Comparison of ENCODE assay signal across 7 mouse cellular contexts in genomic region chr14:18270529-18271441, GRCm38 (mm10). TPM values are rescaled to one million over a fixed set of nuclear protein-coding genes. Genes with fewer than 3 reads are reported as not detected.
DNase-seq lines count a peak whose midpoint lies in the region; ATAC-seq lines count a peak whose summit lies in the region.

Nkiras1 (plus strand) TSS chr14:18271136.
Rpl15 (minus strand) TSS chr14:18271391.

- H3K9ac ChIP-seq in intestine, embryonic 15.5 days, result peak within 1 kb of the TSS; percentile 95

- H3K27me3 ChIP-seq in intestine, embryonic 15.5 days (replicated peaks), result no peaks in the 10 kb centered on the region
- no peaks in the 10 kb centered on the region for H3K27me3 ChIP-seq in midbrain, embryonic 10.5 days (ENCODE audit: low read depth, poor library complexity, severe bottlenecking)

- peak; percentile 99 for DNase-seq in adrenal gland, adult 2 months
- DNase-seq in embryo, embryonic 11.5 days (ENCODE audit: low read depth, low spot score), result peak; percentile 98
- peak; percentile 94 to 99 for DNase-seq in gastrocnemius, postnatal 36 days
- peak; percentile 99 to 100 for DNase-seq in left cerebral cortex, postnatal 25 days (ENCODE audit: low spot score in 2 of 2)
- peak; percentile 99 for DNase-seq in midbrain, embryonic 10.5 days (ENCODE audit: low spot score)
- DNase-seq in right cerebral cortex, postnatal 4 days, result peak; percentile 96

- H3K4me2 ChIP-seq in intestine, embryonic 15.5 days (replicated peaks), result peak within 1 kb of the TSS; percentile 70

- peak; percentile 99 for ATAC-seq in intestine, embryonic 15.5 days

- peak within 1 kb of the TSS; percentile 83 for H3K4me3 ChIP-seq in intestine, embryonic 15.5 days (replicated peaks)
- H3K4me3 ChIP-seq in midbrain, embryonic 10.5 days, result peak within 1 kb of the TSS; percentile 78

- intact Hi-C loops in gastrocnemius, postnatal 36 days (cut with DNase I), result loop anchor here (2.0 kb wide), 1 partner anchor 32 kb away; the partner anchor contains the start of gene Nr1d2
- intact Hi-C loops in left cerebral cortex, postnatal 25 days (cut with DNase I), result loop anchor here (1.0 to 5.0 kb wide), 4 partner anchors 31 to 622 kb away; partner anchors contain the start of genes Nr1d2, Ube2e1 and Ube2e2

- H3K4me1 ChIP-seq in intestine, embryonic 15.5 days (replicated peaks), result no peaks in the 10 kb centered on the region
- H3K4me1 ChIP-seq in midbrain, embryonic 10.5 days, result peaks cover 18% of the 10 kb centered on the region

- H3K9me3 ChIP-seq in intestine, embryonic 15.5 days, result no peaks in the 10 kb centered on the region
- no peaks in the 10 kb centered on the region for H3K9me3 ChIP-seq in midbrain, embryonic 10.5 days (replicated peaks)

- 0 out of 2 replicates have a peak, but pooled peaks cover 3% of the 10 kb centered on the region for H3K36me3 ChIP-seq in intestine, embryonic 15.5 days
- H3K36me3 ChIP-seq in midbrain, embryonic 10.5 days, result peaks cover 41% of the 10 kb centered on the region

- peak within 1 kb of the TSS; percentile 75 for H3K27ac ChIP-seq in intestine, embryonic 15.5 days
- peak within 1 kb of the TSS; percentile 99 for H3K27ac ChIP-seq in midbrain, embryonic 10.5 days (replicated peaks)

- under 1% methylated on average over 78 of the region's 78 CpGs for WGBS in intestine, embryonic 15.5 days
- under 1% methylated on average over 77 of the region's 78 CpGs for WGBS in midbrain, embryonic 10.5 days

RNA-seq across cellular contexts. Expression of gene Nkiras1, which starts in this region (rescaled TPM):
- total RNA-seq in adrenal gland, adult 2 months (2021), result 10 to 100 TPM; 24.7 to 26.7 TPM
- polyA plus RNA-seq in adrenal gland, adult 2 months (2012; rRNA removed), result 0.79 and 0.90 TPM in 2 replicates
- total RNA-seq in gastrocnemius, postnatal 36 days (2021), result 10 to 100 TPM; 27.7 to 31.9 TPM
- 16.8 and 17.1 TPM in 2 replicates for polyA plus RNA-seq in intestine, embryonic 15.5 days (2015; fragmentation: Nextera tagmentation; extraction: Ambion mirVana)
- 100 to 1,000 TPM in 1 of 2 experiments, 10 to 100 TPM in 1; 97.8 to 112 TPM for total RNA-seq in left cerebral cortex, postnatal 25 days (2021)
- polyA plus RNA-seq in midbrain, embryonic 10.5 days (2016; fragmentation: Nextera tagmentation; extraction: Ambion mirVana), result 11.3 and 12.6 TPM in 2 replicates

RNA-seq across cellular contexts. Expression of gene Rpl15, which starts in this region (rescaled TPM):
- total RNA-seq in adrenal gland, adult 2 months (2021), result 100 to 1,000 TPM; 734 to 830 TPM
- polyA plus RNA-seq in adrenal gland, adult 2 months (2012; rRNA removed), result 76.9 and 101 TPM in 2 replicates
- total RNA-seq in gastrocnemius, postnatal 36 days (2021), result 100 to 1,000 TPM; 451 to 512 TPM
- polyA plus RNA-seq in intestine, embryonic 15.5 days (2015; fragmentation: Nextera tagmentation; extraction: Ambion mirVana), result 406 and 450 TPM in 2 replicates
- total RNA-seq in left cerebral cortex, postnatal 25 days (2021), result 100 to 1,000 TPM; 381 to 393 TPM
- 379 and 446 TPM in 2 replicates for polyA plus RNA-seq in midbrain, embryonic 10.5 days (2016; fragmentation: Nextera tagmentation; extraction: Ambion mirVana)

Comparison
In these comparisons a context has a peak if more than half of its experiments do, and no peak if none do; other contexts are left out.
1. Peak in every context shown above with its lines: DNase-seq, ATAC-seq, H3K4me3 ChIP-seq and H3K27ac ChIP-seq.